Mouse (Mus musculus) ES-Bruce4 (cell line): Measurements from ENCODE around the gene Frmd8. TPM values are rescaled to one million over a fixed set of nuclear protein-coding genes. Genes with fewer than 3 reads are reported as not detected.
A peak's percentile ranks its signal among the peaks of the same experiment; 100 is the strongest.

ENCODE experiments used
- H3K27ac ChIP-seq: 2 replicates; pipeline ENCODE4 v1.5.1; 2012; ENCODE audit warnings: low read length, inconsistent platforms; ENCODE audit not compliant: insufficient read depth
- H3K27me3 ChIP-seq: 2 replicates; pipeline ENCODE4 v1.6.1; 2012; ENCODE audit warnings: mild to moderate bottlenecking, low read length, inconsistent platforms; ENCODE audit not compliant: control insufficient read depth, poor library complexity, insufficient read depth, severe bottlenecking
- H3K36me3 ChIP-seq: 2 replicates; pipeline ENCODE4 v1.6.1; 2012; ENCODE audit warnings: inconsistent platforms, mild to moderate bottlenecking, low read length, moderate library complexity; ENCODE audit not compliant: control insufficient read depth, poor library complexity, insufficient read depth, severe bottlenecking
- H3K4me1 ChIP-seq: one replicate; pipeline ENCODE4 v1.8.1; 2011; ENCODE audit warnings: low read length; ENCODE audit not compliant: control insufficient read depth, insufficient read depth
- H3K4me3 ChIP-seq: 2 replicates; pipeline ENCODE4 v1.5.1; 2011; ENCODE audit warnings: low read depth, mild to moderate bottlenecking, low read length
- H3K9ac ChIP-seq: 2 replicates; pipeline ENCODE4 v1.6.1; 2012; ENCODE audit warnings: low read depth, mild to moderate bottlenecking, inconsistent platforms; ENCODE audit not compliant: poor library complexity, severe bottlenecking
- H3K9me3 ChIP-seq: replicated peaks from 2 replicates; pipeline ENCODE4 v1.6.1; 2012; ENCODE audit warnings: mild to moderate bottlenecking, low read length, inconsistent platforms; ENCODE audit not compliant: control insufficient read depth, poor library complexity, insufficient read depth, severe bottlenecking
- CTCF ChIP-seq: IDR thresholded peaks from one replicate; pipeline ENCODE4 v1.8.1; 2011; ENCODE audit warnings: low read depth, low read length
- EP300 ChIP-seq: IDR thresholded peaks from 2 replicates; pipeline ENCODE4 v1.6.1; 2011; ENCODE audit warnings: low read depth, low read length; ENCODE audit not compliant: insufficient read depth
- POLR2A ChIP-seq: IDR thresholded peaks from one replicate; pipeline ENCODE4 v1.8.1; 2011; ENCODE audit warnings: low read length; ENCODE audit not compliant: insufficient read depth
- polyA plus RNA-seq: library from polyadenylated mRNA; stranded (reverse); fragments of >200 nt; gene quantifications from 2 replicates; pipeline ENCODE4 v1.2.4, GENCODE M21; 2011; ENCODE audit warnings: low read depth; ENCODE audit not compliant: missing spikeins, insufficient read depth, insufficient read length

Frmd8 gene
- polyA plus RNA-seq, 1 experiment: 26.3 TPM

GRCm38 (mm10) chr19:5848032-5848825 lies 26.8 kb downstream of the Frmd8 start:
- Histone ChIP-seq H3K9me3 (no peaks in the 10 kb centered on the region), H3K9ac (peak overlapping the region; percentile 68), H3K27ac (peak overlapping the region; percentile 98), H3K36me3 (no peaks in the 10 kb centered on the region), H3K4me1 (no peaks in the 10 kb centered on the region), H3K27me3 (no peaks in the 10 kb centered on the region), H3K4me3 (peak overlapping the region; percentile 64)
- TF ChIP-seq EP300 (no peak), POLR2A (no peak), CTCF (no peak)

- H3K4me1 ChIP-seq: no peaks in the 10 kb centered on the region
- H3K27me3 ChIP-seq: no peaks in the 10 kb centered on the region
- peak overlapping the region; percentile 98 for H3K27ac ChIP-seq
- peak overlapping the region; percentile 68 for H3K9ac ChIP-seq
- H3K4me3 ChIP-seq: peak overlapping the region; percentile 64
- H3K9me3 ChIP-seq: no peaks in the 10 kb centered on the region
- no peak for TF ChIP-seq POLR2A
- TF ChIP-seq CTCF: no peak
- 0 out of 2 replicates have a peak, but pooled peaks have one; percentile 9 for TF ChIP-seq EP300
- H3K36me3 ChIP-seq: no peaks in the 10 kb centered on the region
These were observed 27.7 kb downstream of the Frmd8 start for GRCm38 (mm10) chr19:5847306-5847796.

GRCm38 (mm10) chr19:5846557-5847305 lies 28.3 kb downstream of the Frmd8 start:
- no peaks in the 10 kb centered on the region for H3K4me1 ChIP-seq
- TF ChIP-seq CTCF (no peak), POLR2A (no peak), EP300 (peak; percentile 99)
- H3K9ac ChIP-seq: peak overlapping the region; percentile 68
- no peaks in the 10 kb centered on the region for H3K36me3 ChIP-seq
- H3K9me3 ChIP-seq: no peaks in the 10 kb centered on the region
- H3K4me3 ChIP-seq: peak overlapping the region; percentile 54
- no peaks in the 10 kb centered on the region for H3K27me3 ChIP-seq
- H3K27ac ChIP-seq: peak overlapping the region; percentile 98

- no peaks in the 10 kb centered on the region for H3K36me3 ChIP-seq
- no peaks in the 10 kb centered on the region for H3K27me3 ChIP-seq
- peak overlapping the region; percentile 68; the same call in 1 of the 2 replicates for H3K9ac ChIP-seq
- TF ChIP-seq EP300: no peak
- TF ChIP-seq POLR2A: no peak
- TF ChIP-seq CTCF: no peak
- peak overlapping the region; percentile 97 for H3K27ac ChIP-seq
- H3K4me3 ChIP-seq: peak overlapping the region; percentile 48
- no peaks in the 10 kb centered on the region for H3K9me3 ChIP-seq
- no peaks in the 10 kb centered on the region for H3K4me1 ChIP-seq
These were observed 28.9 kb downstream of the Frmd8 start for GRCm38 (mm10) chr19:5846154-5846553.

GRCm38 (mm10) chr19:5845319-5846135 lies 29.5 kb downstream of the Frmd8 start:
- Histone ChIP-seq H3K9ac (peak overlapping the region; percentile 91), H3K4me1 (no peaks in the 10 kb centered on the region), H3K27me3 (no peaks in the 10 kb centered on the region), H3K9me3 (no peaks in the 10 kb centered on the region), H3K4me3 (peak overlapping the region; percentile 80), H3K27ac (peak overlapping the region; percentile 97), H3K36me3 (no peaks in the 10 kb centered on the region)
- peak; percentile 97 for TF ChIP-seq EP300
- TF ChIP-seq POLR2A: peak; percentile 92
- no peak for TF ChIP-seq CTCF
